Mouse (Mus musculus) large intestine, adult 2 months (tissue): ENCODE measurements around the gene Nrp1. TPM values are rescaled to one million over a fixed set of nuclear protein-coding genes. Genes with fewer than 3 reads are reported as not detected.

Source experiments
- DNase-seq: peaks from one replicate; pipeline ENCODE4 v3.0.0-alpha.2; 2012; ENCODE audit warnings: low read depth, low spot score
- WGBS: fragments of 180-500 bp; shearing (Covaris S2); methylation state at CpG from one replicate; pipeline ENCODE4 v1.1.7; 2018; 5-methylcytosine and 5-hydroxymethylcytosine counted together
- polyA plus RNA-seq: library from polyadenylated mRNA; depleted of rRNA; stranded (reverse); fragments of >200 nt; gene quantifications from 2 replicates; pipeline ENCODE4 v1.2.3, GENCODE M21; 2012

Nrp1 gene
- polyA plus RNA-seq, 1 experiment: 4.9 TPM

GRCm38 (mm10) chr8:128454026-128454425, 95.6 kb downstream of the Nrp1 start:
- WGBS: 87% methylated on average over 3 of the region's 3 CpGs
- DNase-seq: no peak

- WGBS: 84% methylated on average over 2 of the region's 2 CpGs
Observed at GRCm38 (mm10) chr8:128457277-128457676, 98.9 kb downstream of the Nrp1 start.

GRCm38 (mm10) chr8:128459704-128460103, 101.3 kb downstream of the Nrp1 start:
- WGBS: 75% methylated on average over 1 of the region's 1 CpGs
- DNase-seq: no peak

More at GRCm38 (mm10) chr8:128457277-128457676, 98.9 kb downstream of the Nrp1 start:
- DNase-seq: no peak

- DNase-seq: no peak
Observed at GRCm38 (mm10) chr8:128461716-128462115, 103.3 kb downstream of the Nrp1 start.

- DNase-seq: no peak
Observed at GRCm38 (mm10) chr8:128463162-128463561, 104.8 kb downstream of the Nrp1 start.

GRCm38 (mm10) chr8:128464056-128464623, 105.7 kb downstream of the Nrp1 start:
- DNase-seq: no peak
- 75% methylated on average over 4 of the region's 4 CpGs for WGBS

GRCm38 (mm10) chr8:128465553-128465952, 107.1 kb downstream of the Nrp1 start:
- no peak for DNase-seq
- WGBS: 44% methylated on average over 2 of the region's 2 CpGs

- DNase-seq: no peak
- 67% methylated on average over 4 of the region's 4 CpGs for WGBS
Observed at GRCm38 (mm10) chr8:128466681-128467430, 108.5 kb downstream of the Nrp1 start.

GRCm38 (mm10) chr8:128470097-128470496, 111.7 kb downstream of the Nrp1 start:
- 66% methylated on average over 2 of the region's 2 CpGs for WGBS
- no peak for DNase-seq

- no peak for DNase-seq
- WGBS: 91% methylated on average over 2 of the region's 2 CpGs
Observed at GRCm38 (mm10) chr8:128471186-128471585, 112.8 kb downstream of the Nrp1 start.

GRCm38 (mm10) chr8:128472871-128473270, 114.5 kb downstream of the Nrp1 start:
- WGBS: 92% methylated on average over 2 of the region's 2 CpGs
- no peak for DNase-seq

GRCm38 (mm10) chr8:128473456-128474239, 115.2 kb downstream of the Nrp1 start:
- peak; percentile 42 for DNase-seq
- 46% methylated on average over 5 of the region's 5 CpGs for WGBS

- 16% methylated on average over 2 of the region's 2 CpGs for WGBS
Observed at GRCm38 (mm10) chr8:128474614-128475013, 116.2 kb downstream of the Nrp1 start.

GRCm38 (mm10) chr8:128476206-128476605, 117.8 kb downstream of the Nrp1 start:
- 71% methylated on average over 1 of the region's 1 CpGs for WGBS
- no peak for DNase-seq

More at GRCm38 (mm10) chr8:128474614-128475013, 116.2 kb downstream of the Nrp1 start:
- DNase-seq: no peak

GRCm38 (mm10) chr8:128478017-128478416, 119.6 kb downstream of the Nrp1 start:
- WGBS: 66% methylated on average over 4 of the region's 4 CpGs
- DNase-seq: no peak

GRCm38 (mm10) chr8:128479309-128480013, 121.1 kb downstream of the Nrp1 start:
- 27% methylated on average over 5 of the region's 5 CpGs for WGBS
- DNase-seq: no peak

- no peak for DNase-seq
- WGBS: 39% methylated on average over 8 of the region's 8 CpGs
Observed at GRCm38 (mm10) chr8:128480896-128481665, 122.7 kb downstream of the Nrp1 start.

GRCm38 (mm10) chr8:128483344-128483743, 124.9 kb downstream of the Nrp1 start:
- DNase-seq: no peak
- 88% methylated on average over 3 of the region's 3 CpGs for WGBS

GRCm38 (mm10) chr8:128484720-128485124, 126.3 kb downstream of the Nrp1 start:
- WGBS: 88% methylated on average over 1 of the region's 1 CpGs
- DNase-seq: no peak
